Mouse (Mus musculus) kidney, adult 8-10 months (tissue): ENCODE results near the gene Dtx3l.
"Not testable (repeated sequence)": the region's sequence is repeated elsewhere in the genome, so short reads cannot be mapped to it uniquely, and the experiment has no call there.

Experiments used
- DNase-seq, 2 experiments: peaks; one replicate each; pipeline ENCODE4 v3.0.0; 2022

The Dtx3l gene

DNA sequence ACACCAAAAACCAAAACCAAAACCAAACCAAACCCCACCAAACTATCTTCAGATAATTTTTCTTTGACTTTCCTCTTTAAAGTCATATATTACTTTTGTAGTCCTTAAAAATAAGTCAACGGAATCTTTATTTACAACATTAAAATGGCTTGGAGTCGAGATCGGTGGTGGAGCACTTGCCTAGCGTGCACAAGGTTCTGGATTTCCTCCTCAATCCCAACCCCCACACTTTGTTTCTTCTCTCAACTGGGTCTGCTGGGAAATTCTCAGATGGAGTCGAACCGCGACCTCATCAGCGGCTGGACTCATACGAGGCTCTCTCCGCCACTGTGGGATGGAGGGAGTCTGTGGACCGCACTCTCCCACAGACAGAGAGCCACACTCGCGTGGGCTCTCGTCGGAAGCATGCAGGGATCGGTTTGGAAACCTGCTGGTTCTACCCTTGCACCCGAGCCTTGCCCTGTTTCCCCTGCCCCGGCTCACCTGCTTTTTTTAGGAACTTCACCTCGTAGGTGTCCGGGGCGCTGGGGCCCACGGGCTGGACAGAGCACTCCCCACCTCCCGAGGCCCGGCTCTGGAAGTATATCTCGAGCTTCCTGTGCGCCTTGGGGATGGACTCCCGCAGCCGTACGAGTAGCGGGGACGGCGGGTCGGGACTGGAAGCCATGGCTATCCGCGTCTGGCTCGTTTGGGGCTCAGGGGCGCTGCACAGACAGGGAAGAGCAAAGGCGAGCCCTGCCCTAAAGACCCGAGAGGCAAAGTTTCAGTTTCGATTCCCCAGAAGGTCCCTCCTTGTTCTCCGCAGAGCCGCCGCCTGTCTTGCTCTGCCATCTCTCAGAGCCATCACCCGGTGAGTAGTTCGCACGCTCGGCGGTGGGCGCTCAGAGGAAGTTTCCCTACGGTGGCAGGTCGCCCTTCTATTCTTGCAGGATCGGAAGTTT lies at the start of gene Dtx3l, which contains the start of gene Parp9:
Gene Dtx3l (minus strand): TSS at position 941 of the 941 bp plus-strand sequence.
Gene Parp9 (plus strand): TSS at position 260 of the 941 bp plus-strand sequence.
- DNase-seq: peak; percentile 51 to 54

DNA sequence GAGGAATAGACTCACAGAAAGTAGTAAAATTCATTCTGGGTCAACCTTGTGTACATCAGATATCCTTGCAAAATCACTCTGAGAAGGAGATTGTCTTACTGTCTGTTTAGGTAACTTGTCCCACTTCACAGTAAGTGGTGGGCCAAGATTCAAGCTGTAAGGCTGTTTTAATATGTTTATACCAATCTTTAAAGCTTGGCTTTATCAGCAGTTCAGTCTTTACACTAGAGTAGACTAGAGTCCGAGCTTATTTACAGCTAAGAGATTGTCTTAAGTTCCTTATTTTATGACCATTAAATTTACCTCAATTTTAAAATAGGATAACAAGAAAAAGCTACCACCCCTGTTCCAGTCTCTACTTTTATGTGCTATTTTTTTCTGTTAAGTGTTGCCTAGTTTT lies 49.0 kb upstream of the Dtx3l start:
- DNase-seq: no peak

DNA sequence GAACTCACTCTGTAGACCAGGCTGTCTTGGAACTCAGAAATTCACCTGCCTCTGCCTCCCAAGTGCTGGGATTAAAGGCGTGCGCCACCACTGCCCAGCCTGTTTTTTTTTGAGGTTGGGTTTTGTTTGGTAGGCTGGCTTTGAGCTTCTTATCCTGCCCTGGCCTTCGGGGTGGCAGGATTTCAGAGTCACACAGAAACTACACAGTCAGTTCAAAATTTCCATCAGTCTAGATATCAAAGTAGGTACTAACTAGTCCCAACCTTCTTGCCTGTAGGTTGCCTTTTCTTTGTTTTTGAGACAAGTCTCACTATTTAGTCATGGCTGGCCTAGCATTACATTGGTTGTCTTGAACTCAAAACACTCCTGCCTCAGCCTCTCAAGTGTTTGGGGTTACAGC lies 45.5 kb upstream of the Dtx3l start:
- no peak for DNase-seq

DNA sequence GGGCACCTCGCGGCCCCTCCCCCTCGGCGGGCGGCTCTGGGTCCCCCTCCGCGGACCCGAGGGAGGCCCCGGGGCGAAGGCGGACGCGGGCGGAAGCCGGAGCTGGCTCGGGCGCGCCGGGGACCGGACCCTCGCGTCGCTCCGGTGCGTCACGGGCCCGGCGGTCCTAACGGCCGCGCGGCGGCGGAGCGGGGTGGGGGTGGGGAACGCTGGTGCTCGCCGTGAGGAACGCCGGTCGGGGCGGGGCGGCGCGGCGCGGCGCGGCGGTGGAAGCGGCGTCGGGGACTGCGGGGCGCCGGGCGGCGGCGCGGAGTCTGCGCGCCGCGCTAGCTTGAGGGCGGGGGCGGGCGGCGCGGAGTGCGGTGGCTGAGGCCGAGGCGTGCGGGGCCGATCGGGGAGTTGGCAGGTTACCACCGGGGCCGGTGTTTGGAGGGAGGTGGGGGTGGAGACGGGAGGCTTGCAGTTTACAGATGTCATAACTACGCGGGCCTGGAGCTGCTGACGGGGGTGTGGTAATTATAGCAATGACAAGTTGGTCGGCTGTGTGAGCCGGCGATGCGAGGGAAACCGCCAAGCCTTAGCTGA lies 44.7 kb upstream of the Dtx3l start:
- peak; percentile 45 to 53 for DNase-seq

DNA sequence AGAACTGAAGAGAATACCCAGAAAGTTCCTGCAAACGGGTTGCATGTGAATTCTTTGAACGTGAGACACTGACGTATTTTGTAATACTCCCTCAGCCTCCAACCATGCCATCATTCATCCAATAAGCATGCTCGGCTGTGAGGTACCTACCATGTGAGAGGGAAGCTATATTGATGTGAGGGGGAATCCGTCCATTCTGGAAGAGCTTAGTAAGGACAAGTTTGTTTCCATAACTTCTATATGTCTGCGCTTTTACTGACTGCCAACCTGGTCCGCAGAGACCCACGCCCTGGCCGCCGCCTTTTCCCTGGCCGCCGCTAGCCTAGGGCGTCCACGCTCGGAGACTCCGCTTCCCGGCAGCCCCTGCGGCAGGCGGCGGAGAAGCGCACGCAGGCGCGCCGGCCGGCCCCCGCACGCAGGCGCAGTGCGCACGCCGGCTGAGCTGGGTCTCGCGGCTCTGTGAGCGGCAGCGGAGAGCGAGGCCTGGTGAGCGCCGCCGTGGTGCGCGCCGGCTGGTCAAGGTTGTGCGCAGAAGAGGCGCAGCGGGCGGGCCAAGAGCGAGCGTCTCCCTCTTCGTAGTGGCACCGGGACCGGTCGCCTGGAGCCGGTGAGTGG lies 44.1 kb upstream of the Dtx3l start:
- peak; percentile 87 to 89 for DNase-seq

DNA sequence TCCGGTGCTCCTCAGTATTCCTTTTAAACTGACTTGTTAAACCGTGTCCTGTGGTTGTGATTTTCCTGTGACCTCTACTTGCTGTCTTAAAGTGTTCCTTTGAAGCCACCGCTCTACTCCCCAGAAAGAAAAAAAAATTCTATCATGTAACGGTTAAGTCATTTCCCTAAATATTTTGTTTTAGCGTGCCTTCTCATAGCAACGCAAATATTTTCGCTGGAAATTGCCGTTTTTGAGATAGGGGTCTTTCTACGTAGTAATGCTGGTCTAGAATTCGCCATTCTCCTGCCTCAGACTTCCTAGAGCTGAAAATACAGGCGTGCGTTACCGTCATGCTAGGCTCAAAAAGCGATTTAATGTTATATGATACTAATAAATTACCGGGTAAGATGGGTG lies 43.6 kb upstream of the Dtx3l start:
- no peak for DNase-seq

DNA sequence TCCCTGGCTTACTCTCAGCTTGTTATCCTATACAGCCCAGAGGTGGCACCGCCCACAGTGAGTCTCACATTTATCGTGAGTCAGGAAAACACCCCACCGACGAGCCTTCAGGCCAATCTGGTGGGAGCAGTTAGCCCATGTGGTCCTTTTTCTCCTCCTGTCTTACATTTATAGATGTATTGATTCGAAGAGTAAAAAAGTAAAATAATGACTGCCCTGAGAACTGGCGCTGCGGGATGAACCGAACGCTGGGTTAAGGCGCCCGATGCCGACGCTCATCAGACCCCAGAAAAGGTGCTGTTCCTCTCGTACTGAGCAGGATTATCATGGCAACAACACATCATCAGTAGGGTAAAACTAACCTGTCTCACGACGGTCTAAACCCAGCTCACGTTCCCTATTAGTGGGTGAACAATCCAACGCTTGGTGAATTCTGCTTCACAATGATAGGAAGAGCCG lies 42.4 kb upstream of the Dtx3l start:
- peak; percentile 98 to 100 for DNase-seq

DNA sequence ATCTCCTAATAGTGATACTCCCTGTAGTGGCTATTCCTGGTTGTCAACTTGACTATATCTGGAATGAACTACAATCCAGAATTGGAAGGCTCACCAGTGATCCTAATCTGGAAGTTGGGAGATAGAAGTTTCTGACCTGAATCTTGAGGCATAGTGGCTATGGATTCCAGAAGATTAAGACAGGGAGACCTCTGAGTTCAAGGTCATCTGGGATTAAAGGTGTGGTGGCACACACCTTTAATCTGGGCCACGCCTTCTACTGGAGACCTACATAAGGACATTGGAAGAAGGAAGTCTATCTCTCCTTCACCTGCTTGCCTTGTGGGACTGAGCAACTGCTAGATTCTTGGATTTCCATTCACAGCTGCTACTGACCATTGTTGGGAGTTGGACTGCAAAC lies 39.5 kb upstream of the Dtx3l start, which contains the start of gene Kpna1:
Gene Kpna1 (plus strand): TSS at position 301 of the 400 bp plus-strand sequence.
- not testable (repeated sequence) for DNase-seq

DNA sequence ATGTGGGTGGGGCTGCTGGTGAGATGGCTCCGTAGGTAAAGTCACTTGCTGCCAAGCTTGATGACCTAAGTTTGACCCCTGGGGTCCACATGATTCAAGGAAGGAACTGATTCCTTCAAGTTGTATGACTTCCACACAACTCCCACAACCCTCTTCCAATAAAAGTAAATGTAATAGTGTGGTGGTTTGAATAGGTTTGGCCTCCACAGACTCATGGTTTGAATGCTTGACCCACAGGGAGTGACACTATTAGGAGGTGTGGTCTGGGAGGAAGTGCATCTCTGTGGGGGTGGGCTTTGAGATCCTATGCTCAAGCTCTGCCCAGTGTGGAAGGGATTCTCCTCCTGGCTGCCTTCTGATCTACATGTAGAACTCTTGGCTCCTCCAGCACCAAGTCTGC lies 35.1 kb upstream of the Dtx3l start:
- DNase-seq: no peak

DNA sequence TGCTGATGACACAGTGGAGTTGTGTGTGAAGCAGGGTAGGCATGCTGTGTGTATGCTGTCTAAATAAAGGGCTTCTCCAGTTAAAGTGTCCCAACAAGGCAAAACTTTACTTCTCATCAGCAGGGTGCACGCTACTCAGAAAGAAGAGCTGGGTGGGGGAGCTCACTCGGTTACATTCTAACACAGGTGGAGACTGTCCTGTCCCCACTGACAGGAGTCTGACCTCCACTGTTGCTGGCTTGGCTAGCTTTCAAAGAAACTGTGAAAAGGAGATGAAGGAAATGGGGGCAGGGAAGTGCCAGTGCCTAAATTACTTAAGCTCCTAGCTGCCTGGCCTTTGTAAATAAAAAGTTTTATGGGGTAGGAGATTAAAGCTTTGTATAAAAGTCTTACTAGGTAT lies 29.2 kb upstream of the Dtx3l start:
- DNase-seq: no peak

DNA sequence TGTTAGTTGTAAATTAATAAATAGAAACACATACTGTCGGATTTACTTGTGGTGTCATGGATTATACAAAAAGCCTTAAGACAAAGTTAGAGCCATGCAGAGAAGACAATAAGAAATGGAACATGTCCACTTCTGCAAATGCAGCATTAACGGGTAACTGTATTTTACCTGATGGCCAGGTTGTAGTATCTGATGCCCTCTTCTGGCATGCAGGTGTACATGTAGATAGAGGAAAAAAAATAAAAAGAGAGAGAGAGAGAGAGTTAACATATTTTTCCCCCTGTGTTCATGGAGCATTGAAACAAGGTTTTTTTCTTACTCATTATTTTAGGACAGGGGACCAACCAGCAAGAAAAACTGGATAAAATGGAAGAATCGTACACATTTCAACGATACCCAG lies 28.4 kb upstream of the Dtx3l start:
- no peak for DNase-seq

DNA sequence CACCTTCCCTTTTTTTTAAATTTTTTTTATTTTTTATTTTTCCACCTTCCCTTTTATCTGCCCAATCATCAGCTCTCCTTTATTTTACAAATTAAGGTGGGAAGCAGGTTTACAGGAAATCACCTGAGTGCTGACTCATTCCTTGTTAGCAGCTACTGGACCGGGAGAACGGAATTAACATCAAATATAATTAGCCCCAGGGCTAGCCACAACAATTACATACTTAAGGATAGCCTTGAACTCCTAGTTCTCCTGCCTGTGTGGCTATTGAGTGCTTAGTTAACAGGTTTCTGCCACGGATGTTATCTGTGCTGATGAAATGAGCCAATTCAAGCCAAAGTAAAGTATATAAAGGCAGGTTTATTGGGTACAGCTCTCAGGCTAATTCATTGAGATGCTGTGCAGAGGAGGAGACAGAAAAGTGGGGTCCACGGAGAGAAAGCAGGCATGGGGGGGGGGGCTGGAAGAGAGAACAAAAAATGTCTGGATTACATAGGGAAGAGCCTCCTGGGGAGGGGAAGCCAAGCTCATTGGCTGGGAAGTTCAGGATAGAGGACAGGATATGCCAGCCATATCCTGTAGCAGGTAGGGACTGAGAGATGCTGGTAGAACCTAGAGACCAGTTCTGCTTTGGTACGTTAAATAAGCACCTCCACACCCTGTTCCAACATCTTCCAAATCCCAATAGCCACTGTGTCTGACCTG lies 27.6 kb upstream of the Dtx3l start:
- no peak for DNase-seq

DNA sequence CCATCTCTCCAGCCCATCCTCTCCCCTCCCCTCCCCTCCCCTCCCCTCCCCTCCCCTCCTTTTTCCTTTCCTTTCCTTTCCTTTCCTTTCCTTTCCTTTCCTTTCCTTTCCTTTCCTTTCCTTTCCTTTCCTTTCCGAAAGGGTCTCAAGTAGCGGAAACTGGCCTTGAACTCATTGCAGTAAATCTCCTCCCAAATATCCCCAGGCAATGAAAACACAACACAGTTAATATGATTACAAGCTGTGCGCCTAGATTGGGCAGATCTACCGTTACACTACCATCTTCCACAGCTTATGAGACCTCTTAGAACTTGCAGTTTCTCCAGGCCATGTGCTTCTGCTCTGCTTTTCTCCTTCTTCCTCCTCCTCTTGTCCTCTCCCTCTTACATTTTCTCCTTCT lies 27.0 kb upstream of the Dtx3l start:
- not testable (repeated sequence) for DNase-seq

DNA sequence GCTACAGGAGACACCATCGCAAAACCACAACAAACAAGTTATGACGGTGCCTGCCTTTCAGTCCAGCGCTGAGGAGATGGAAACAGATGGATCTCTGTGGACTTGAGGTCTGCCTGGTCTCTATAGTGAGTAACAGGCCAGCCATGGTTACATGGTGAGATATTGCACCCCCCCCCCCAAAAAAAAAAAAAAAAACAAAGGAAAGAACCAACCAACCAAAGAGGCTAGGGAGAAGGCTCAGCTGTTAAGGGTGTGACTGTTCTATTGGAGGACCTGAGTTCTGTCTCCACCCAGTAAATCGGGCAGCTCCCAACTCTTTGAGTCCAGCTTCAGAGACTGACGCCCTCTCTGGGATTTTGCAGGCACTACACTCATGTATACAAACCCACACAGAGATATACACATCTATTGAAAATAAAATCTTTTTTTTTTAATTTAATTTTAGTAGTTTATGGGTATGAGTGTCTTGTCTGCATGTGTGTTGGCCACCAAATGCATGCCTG lies 13.7 kb upstream of the Dtx3l start:
- no peak for DNase-seq

DNA sequence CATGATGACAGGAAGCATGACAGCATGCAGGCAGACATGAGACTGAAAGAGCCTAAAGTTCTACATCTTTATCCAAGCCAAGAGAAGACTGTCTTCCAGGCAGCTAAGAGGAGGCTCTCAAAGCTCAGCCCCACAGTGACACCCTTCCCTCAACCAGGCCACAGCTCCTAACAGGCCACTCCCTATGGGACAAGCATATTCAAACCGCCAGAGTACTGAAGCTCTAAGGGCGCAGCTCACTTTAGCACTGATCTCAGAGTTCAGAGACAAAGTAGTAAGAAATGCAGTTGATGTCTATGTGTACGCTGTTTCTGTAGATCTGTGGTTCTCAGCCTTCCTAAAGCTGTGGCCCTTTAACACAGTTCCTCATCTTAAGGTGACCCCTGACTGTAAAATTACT lies 12.3 kb upstream of the Dtx3l start:
- no peak for DNase-seq

DNA sequence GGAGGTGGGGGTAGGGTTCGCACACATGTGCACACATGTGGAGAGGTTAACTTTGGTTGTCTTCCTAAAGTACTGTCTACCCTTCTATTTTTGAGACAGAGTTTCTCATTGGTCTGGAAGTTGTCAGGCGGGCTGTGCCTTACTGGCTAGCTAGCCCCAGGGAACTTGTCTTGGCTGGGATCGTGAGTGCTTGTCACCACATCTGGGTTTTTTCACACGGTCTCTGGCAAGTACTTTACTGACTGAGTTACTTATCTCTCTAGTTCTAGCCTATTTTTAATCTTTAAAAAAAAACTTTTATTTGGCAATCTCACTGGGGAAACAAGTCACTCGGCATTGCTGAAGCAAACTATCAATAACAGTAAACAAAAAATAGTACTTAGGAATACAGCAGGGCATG lies 10.3 kb upstream of the Dtx3l start:
- DNase-seq: no peak

DNA sequence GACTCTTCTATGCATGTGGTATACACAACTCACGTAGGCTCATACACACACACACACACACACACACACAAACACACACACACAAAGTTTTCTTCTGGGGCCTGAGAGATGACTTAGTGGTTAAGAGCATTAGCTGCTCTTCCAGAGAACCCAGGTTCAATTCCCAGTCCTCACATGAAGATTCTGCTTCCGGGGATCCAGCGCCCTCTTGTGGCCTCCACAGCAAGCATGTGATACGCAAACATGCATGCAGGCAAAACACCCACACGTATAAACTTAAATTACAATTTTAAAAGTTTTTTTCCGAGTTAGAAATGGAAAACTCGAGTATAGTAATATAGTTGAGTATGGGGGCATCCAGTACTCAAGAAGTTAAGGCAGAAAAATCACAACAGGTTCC lies 2.4 kb upstream of the Dtx3l start:
- peak in 1 of 2 experiments; percentile 42 for DNase-seq

DNA sequence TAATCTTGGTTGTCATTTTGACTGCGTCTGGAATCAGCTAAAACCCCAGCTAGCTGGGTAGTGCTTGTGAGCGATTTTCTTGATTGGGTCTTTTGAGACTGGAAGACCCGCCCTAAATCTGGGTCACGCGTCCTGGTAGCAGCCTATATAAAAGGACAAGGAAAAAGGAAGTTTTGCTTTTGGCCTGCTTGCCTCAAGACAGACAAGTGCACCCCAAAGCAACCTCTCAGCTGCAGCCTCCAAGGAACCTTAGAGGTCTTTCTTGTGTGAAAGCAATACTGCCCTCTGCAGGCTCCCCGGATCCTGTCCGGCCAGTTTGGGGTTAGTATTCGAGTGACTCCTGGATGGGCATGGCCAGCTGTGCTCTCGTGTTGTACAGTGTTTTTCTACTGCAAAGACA lies 739 bp upstream of the Dtx3l start:
- DNase-seq: peak; percentile 85 to 93

DNA sequence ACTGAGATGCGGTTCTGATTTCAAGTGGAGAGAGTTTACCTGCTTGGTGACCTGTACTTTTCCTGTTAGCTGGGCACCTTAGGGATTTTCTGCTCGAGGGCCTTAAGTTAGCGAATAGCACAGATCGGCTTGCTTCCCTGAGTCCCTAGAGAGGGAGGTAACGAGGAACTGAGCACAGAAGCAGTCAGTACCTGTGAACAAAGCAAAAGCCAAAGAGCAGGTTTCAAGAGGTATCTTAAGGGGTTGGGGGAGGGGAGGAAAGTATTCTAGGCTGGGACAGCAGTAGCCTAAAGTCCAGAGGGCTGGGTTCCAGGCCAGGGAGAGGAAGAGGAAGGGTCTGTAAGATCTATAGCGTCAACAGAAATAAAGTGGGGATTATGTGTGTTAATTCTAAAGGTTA lies 310 bp upstream of the Dtx3l start:
- DNase-seq: peak; percentile 29 to 30

DNA sequence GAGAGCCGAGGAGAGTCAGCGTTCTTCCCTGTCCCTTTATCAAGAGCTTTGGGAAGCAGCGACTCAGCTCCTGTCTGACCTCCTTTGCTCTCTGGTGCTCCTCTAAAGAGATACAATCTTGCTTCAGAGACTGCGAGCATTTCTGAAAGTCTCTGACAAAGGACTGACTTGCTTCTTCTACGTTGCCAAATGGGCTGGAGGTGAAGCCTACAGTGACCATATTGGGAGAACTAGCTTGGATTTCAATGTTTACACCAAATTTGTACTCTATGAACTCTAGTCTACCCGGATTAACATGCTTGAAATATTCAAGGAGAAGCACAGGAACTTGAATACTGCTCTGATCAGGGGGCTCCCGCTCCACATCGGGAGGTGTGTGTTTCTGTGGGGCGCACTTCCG lies 5.8 kb downstream of the Dtx3l start:
- DNase-seq: no peak

DNA sequence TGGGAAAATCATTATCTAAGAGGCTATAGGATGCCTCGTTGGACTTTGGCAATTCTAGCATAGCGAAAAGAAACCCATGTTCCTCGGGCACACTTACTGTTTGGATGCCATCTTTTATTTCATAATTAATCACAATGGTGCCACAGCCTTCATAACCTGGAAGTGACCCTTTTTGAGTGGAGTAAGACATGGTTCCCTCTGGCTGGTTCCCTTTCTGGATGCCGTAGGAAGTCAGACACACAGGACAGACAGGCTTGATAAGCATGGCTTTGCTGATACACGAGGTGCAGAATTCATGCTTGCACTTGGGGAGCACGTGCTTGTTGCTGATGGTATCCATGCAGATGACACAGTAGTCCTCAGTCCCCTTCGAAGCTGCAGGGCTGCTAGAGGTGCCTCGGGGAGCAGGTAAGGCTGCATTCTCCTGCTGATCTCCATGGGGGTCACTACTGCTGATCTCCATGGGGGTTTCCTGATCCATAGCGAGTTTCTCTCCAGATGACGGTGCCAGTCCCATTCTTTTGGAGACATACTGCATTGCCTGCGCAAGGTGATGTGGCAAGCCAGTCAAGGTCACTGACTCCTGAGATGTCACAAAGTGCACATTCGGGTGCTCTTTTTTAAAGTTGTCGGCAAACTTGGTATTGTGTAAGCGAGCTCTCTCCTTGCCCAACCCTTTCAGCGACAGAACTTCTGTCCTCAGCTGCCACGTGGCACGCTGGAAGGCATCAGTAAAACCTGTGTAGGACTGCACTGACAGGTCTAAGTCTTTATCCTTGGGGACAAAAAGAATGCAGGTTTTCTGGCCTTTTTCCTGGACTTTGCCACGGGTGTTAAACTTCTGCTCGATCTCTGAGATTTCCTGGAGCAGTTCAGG lies 6.5 kb downstream of the Dtx3l start:
- DNase-seq: no peak

DNA sequence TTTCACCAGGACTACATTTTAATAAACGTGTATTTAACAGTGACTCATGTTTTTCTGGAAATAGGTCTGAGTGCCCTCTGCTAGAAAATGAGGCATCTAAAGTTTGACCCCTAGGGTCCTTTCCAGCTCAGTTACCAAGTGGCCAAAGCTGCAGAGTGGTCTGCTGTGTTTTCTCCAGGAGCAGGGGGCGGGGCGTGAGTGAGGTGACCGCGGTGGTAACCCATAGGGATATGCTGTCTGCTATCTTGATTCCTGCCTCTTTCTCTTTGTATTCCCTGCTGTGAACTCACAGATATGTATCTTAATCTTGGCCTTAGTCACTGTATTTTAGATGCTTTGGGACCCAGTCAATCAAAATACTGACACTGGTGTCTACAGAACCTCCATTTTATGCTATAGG lies 14.6 kb downstream of the Dtx3l start:
- DNase-seq: no peak
